Mouse (Mus musculus): Measurements from ENCODE around the gene Lgals4. TPM values are rescaled to one million over a fixed set of nuclear protein-coding genes. Genes with fewer than 3 reads are reported as not detected.
A peak's percentile ranks its signal among the peaks of the same experiment; 100 is the strongest.

Gene Lgals4
- total and polyA plus RNA-seq, 3 experiments = 2.1 to 5.1 TPM; not detected in 1

DNA sequence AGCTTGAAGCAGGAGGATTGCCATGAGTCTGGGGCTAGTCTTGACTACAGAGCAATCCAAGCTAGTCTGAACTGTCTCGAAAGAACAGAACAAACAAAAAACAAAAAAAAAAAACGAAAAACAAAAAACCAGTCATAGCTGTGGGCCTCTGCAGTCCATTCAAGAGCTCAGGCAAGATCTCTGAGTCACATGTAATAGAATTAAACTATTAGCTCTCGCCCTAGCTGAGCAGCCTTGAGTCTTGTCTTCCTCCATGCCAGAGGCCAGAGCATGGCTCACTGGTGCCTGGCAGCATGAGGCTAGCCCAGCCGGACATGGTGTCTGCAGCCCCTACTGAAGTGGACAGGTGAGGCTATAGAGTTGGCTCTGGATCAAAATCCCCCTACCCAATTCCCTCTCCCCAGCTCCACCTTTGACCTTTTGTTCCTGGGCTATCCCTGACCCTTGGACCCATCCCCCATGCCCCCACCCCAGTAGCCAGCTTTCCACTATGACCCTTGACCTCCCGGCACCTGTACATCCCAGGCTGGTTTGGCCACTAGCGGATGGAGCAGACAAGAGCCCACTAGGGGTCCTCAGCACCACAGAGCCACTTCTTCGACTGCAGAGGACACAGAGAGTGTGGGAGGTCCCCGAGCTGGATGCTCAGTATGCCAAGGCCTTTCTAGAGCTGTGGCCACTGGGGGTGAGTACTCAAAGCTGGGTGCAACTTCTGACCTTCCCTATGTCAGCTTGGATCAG is 43.4 kb upstream of the Lgals4 start:
- no peaks in the 10 kb centered on the region for H3K36me3 ChIP-seq (ENCODE audit: control insufficient read depth in 1 of 2, insufficient read depth in 2 of 2, low read length in 2 of 2)
- peak; percentile 21 for TF ChIP-seq RAD21 (IDR thresholded peaks at IDR 0.05; ENCODE audit: low read depth, low read length)
- TF ChIP-seq GABPA (IDR thresholded peaks at IDR 0.05; ENCODE audit: low read depth, low read length) = no peak
- no peak for TF ChIP-seq POLR2A (IDR thresholded peaks at IDR 0.05; ENCODE audit: control insufficient read depth in 1 of 2, insufficient read depth in 1 of 2, low read depth in 1 of 2, low read length in 2 of 2, poor library complexity in 1 of 2)
- TF ChIP-seq CTCF (IDR thresholded peaks at IDR 0.05 in 2 of 3, conservative IDR thresholded peaks at IDR 0.05 in 1 of 3; ENCODE audit: control insufficient read depth in 1 of 3, insufficient read depth in 1 of 3, low read depth in 2 of 3, low read length in 3 of 3, poor library complexity in 1 of 3, severe bottlenecking in 1 of 3) = peak in 2 of 3 experiments; percentile 31 to 32; a peak in 3 of 6 replicates
- no peak for TF ChIP-seq MAFK (IDR thresholded peaks at IDR 0.05; ENCODE audit: borderline replicate concordance, low read depth, low read length)
- TF ChIP-seq CHD1 (IDR thresholded peaks at IDR 0.05; ENCODE audit: low read depth, low read length) = no peak
- TF ChIP-seq SIN3A (IDR thresholded peaks at IDR 0.05; ENCODE audit: low read length) = no peak
- H3K27me3 ChIP-seq (ENCODE audit: control insufficient read depth in 1 of 2, insufficient read depth in 2 of 2, low read length in 2 of 2) = no peaks in the 10 kb centered on the region
- H3K79me2 ChIP-seq (ENCODE audit: control insufficient read depth, insufficient read depth, low read length, poor library complexity) = no peaks in the 10 kb centered on the region
- H3K9ac ChIP-seq (ENCODE audit: control insufficient read depth, low read depth, low read length, poor library complexity, severe bottlenecking) = no peak overlapping the region
- no peak overlapping the region for H3K27ac ChIP-seq (ENCODE audit: control insufficient read depth, low read depth, low read length)
- H3K4me1 ChIP-seq (ENCODE audit: control insufficient read depth in 1 of 2, insufficient read depth in 2 of 2, low read length in 2 of 2) = peaks cover 0 to 5% of the 10 kb centered on the region in 2 experiments; a peak in 1 of 4 replicates
- H3K4me3 ChIP-seq (ENCODE audit: control insufficient read depth in 1 of 2, insufficient read depth in 1 of 2, low read depth in 2 of 2, low read length in 2 of 2) = no peak overlapping the region
- DNase-seq (ENCODE audit: low read depth, low spot score) = no peak
- no peaks in the 10 kb centered on the region for H3K9me3 ChIP-seq (replicated peaks; ENCODE audit: insufficient read depth, low read length)

- TF ChIP-seq CTCF (IDR thresholded peaks at IDR 0.05 in 2 of 3, conservative IDR thresholded peaks at IDR 0.05 in 1 of 3; ENCODE audit: control insufficient read depth in 1 of 3, insufficient read depth in 1 of 3, low read depth in 2 of 3, low read length in 3 of 3, poor library complexity in 1 of 3, severe bottlenecking in 1 of 3) (no peak), TBP (IDR thresholded peaks at IDR 0.05; ENCODE audit: low read depth, low read length) (no peak), MAZ (IDR thresholded peaks at IDR 0.05; ENCODE audit: low read depth, low read length) (no peak), USF1 (IDR thresholded peaks at IDR 0.05; ENCODE audit: low read depth, low read length) (no peak), POLR2AphosphoS5 (IDR thresholded peaks at IDR 0.05; ENCODE audit: borderline replicate concordance, low read depth, low read length) (no peak), POLR2AphosphoS2 (IDR thresholded peaks at IDR 0.05; ENCODE audit: low read length) (no peak), CHD2 (IDR thresholded peaks at IDR 0.05; ENCODE audit: low read length) (no peak), SIN3A (IDR thresholded peaks at IDR 0.05; ENCODE audit: low read length) (no peak), ZNF384 (IDR thresholded peaks at IDR 0.05; ENCODE audit: low read depth, low read length) (no peak), MYB (IDR thresholded peaks at IDR 0.05; ENCODE audit: low read depth, low read length) (no peak), MXI1 (IDR thresholded peaks at IDR 0.05; ENCODE audit: low read depth, low read length) (no peak), MYC (IDR thresholded peaks at IDR 0.05; ENCODE audit: low read depth, low read length) (no peak)
- H3K9ac ChIP-seq (ENCODE audit: control insufficient read depth, low read depth, low read length, poor library complexity, severe bottlenecking) = no peak overlapping the region
- no peaks in the 10 kb centered on the region for H3K9me3 ChIP-seq (replicated peaks; ENCODE audit: insufficient read depth, low read length)
- H3K27ac ChIP-seq (ENCODE audit: control insufficient read depth, low read depth, low read length) = no peak overlapping the region
- no peaks in the 10 kb centered on the region for H3K36me3 ChIP-seq (ENCODE audit: control insufficient read depth in 1 of 2, insufficient read depth in 2 of 2, low read length in 2 of 2)
- H3K4me3 ChIP-seq (ENCODE audit: control insufficient read depth in 1 of 2, insufficient read depth in 1 of 2, low read depth in 2 of 2, low read length in 2 of 2) = no peak overlapping the region
- DNase-seq (ENCODE audit: low read depth, low spot score) = no peak
- no peaks in the 10 kb centered on the region for H3K27me3 ChIP-seq (ENCODE audit: control insufficient read depth in 1 of 2, insufficient read depth in 2 of 2, low read length in 2 of 2)
- H3K4me1 ChIP-seq (ENCODE audit: control insufficient read depth in 1 of 2, insufficient read depth in 2 of 2, low read length in 2 of 2) = peaks cover 0 to 5% of the 10 kb centered on the region in 2 experiments; a peak in 2 of 4 replicates
- peaks cover 5% of the 10 kb centered on the region; the same call in 1 of the 2 replicates for H3K79me2 ChIP-seq (ENCODE audit: control insufficient read depth, insufficient read depth, low read length, poor library complexity)
Measured at GRCm38 (mm10) chr7:28791706-28792105, 41.9 kb upstream of the Lgals4 start.
